Mouse (Mus musculus): ENCODE measurements around the gene Npc1l1. TPM values are rescaled to one million over a fixed set of nuclear protein-coding genes. Genes with fewer than 3 reads are reported as not detected.
A peak's percentile ranks its signal among the peaks of the same experiment; 100 is the strongest.
"Not testable (repeated sequence)": the region's sequence is repeated elsewhere in the genome, so short reads cannot be mapped to it uniquely, and the experiment has no call there.

The Npc1l1 gene
- polyA plus RNA-seq, 1 experiment from 2014 or later = 0.05 TPM

DNA sequence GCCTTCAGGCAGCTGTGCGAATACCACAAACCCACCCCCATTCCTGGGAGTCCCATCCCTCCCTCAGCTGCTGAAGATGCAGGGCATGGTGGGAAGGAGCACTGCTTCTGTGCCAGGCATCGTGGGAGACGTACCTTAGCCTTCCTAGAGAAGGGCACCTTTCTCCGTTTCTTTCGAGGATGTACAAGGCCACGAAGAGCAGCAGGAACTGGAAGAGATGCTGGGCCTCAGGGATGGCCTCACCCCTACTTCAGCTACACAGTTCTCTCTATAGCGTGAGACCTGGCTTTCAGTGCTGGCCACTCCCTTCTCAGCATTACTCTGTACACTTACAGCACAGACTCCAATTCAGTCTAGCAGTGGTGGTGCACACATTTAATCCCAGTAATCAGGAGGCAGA, 29.5 kb upstream of the Npc1l1 start:
- Histone ChIP-seq H3K9ac (ENCODE audit: low read depth, low read length) (no peak overlapping the region), H3K27me3 (ENCODE audit: control insufficient read depth, insufficient read depth, low read length) (no peaks in the 10 kb centered on the region), H3K36me3 (ENCODE audit: control insufficient read depth, insufficient read depth, low read length) (peaks cover 71% of the 10 kb centered on the region), H3K9me3 (ENCODE audit: control insufficient read depth, low read length) (no peaks in the 10 kb centered on the region), H3K4me1 (ENCODE audit: control insufficient read depth, insufficient read depth, low read length) (no peaks in the 10 kb centered on the region), H3K27ac (ENCODE audit: low read depth, low read length) (no peak overlapping the region), H3K4me2 (replicated peaks; ENCODE audit: low read depth, low read length) (no peak overlapping the region), H3K4me3 (ENCODE audit: low read length) (no peak overlapping the region)
- WGBS = 97% methylated on average over 7 of the region's 7 CpGs
- ATAC-seq (ENCODE audit: low FRiP score, low TSS enrichment) = no peak

DNA sequence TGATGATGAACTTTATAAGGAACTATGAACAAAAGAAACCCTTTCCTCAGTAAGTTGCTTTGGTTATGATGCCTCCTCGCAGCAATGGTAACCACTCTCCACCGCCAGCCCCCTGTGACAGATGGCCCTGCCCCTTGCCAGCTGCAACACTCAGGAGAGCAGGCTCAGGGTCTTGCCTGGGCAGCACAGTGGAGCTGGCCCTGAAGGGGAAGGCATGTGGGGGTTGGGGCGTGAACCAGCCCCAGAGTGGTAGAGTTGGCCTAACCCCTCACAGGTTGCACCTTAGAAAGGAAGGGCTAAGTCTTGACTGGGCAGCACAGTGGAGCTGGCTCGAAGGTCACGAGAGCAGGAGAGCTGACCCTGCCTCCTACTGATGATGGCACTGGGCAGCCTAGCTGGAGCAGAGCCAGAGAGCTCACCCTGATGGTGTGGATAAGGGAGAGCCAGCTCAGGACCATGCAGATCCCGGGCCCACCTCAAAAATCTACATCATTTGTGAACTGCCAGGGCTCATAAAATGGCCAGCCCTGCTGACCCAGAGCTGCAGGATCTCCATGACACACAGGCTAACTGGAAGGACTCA, 26.6 kb upstream of the Npc1l1 start:
- Histone ChIP-seq H3K4me2 (replicated peaks; ENCODE audit: low read depth, low read length) (no peak overlapping the region), H3K9ac (ENCODE audit: low read depth, low read length) (no peak overlapping the region), H3K36me3 (ENCODE audit: control insufficient read depth, insufficient read depth, low read length) (peaks cover 44% of the 10 kb centered on the region), H3K9me3 (ENCODE audit: control insufficient read depth, low read length) (no peaks in the 10 kb centered on the region), H3K4me3 (ENCODE audit: low read length) (no peak overlapping the region), H3K4me1 (ENCODE audit: control insufficient read depth, insufficient read depth, low read length) (no peaks in the 10 kb centered on the region), H3K27me3 (ENCODE audit: control insufficient read depth, insufficient read depth, low read length) (no peaks in the 10 kb centered on the region), H3K27ac (ENCODE audit: low read depth, low read length) (no peak overlapping the region)
- WGBS = 71% methylated on average over 6 of the region's 6 CpGs
- peak; percentile 50; the same call in 1 of the 2 replicates for ATAC-seq (ENCODE audit: low FRiP score, low TSS enrichment)

DNA sequence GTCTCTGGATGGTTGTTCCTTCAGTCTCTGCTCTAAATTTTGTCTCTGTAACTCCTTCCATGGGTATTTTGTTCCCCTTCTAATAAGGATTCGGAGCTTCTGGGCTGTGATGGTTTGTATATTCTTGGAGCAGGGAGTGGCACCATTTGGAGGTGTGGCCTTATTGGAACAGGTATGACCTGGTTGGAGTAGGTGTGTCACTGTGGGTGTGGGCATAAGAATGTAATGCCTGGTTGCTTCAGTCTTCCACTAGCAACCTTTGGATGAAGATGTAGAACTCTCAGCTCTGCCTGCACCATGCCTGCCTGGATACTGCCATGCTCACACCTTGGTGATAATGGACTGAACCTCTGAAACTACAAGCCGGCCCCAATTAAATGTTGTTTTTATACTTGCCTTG, 24.7 kb upstream of the Npc1l1 start:
- not testable (repeated sequence) for ATAC-seq (ENCODE audit: low FRiP score, low TSS enrichment); H3K9me3 ChIP-seq (ENCODE audit: control insufficient read depth, low read length); H3K9ac ChIP-seq (ENCODE audit: low read depth, low read length); H3K4me2 ChIP-seq (replicated peaks; ENCODE audit: low read depth, low read length); H3K27me3 ChIP-seq (ENCODE audit: control insufficient read depth, insufficient read depth, low read length); H3K4me3 ChIP-seq (ENCODE audit: low read length); H3K27ac ChIP-seq (ENCODE audit: low read depth, low read length); H3K4me1 ChIP-seq (ENCODE audit: control insufficient read depth, insufficient read depth, low read length)
- peaks cover 24% of the 10 kb centered on the region for H3K36me3 ChIP-seq (ENCODE audit: control insufficient read depth, insufficient read depth, low read length)
- WGBS = 81% methylated on average over 2 of the region's 2 CpGs

GRCm38 (mm10) chr11:6252824-6253223, 22.9 kb upstream of the Npc1l1 start:
- no peak overlapping the region for H3K27ac ChIP-seq (ENCODE audit: low read depth, low read length)
- 89% methylated on average over 4 of the region's 4 CpGs for WGBS
- ATAC-seq (ENCODE audit: low FRiP score, low TSS enrichment) = no peak
- H3K27me3 ChIP-seq (ENCODE audit: control insufficient read depth, insufficient read depth, low read length) = no peaks in the 10 kb centered on the region
- H3K9me3 ChIP-seq (ENCODE audit: control insufficient read depth, low read length) = no peaks in the 10 kb centered on the region
- peaks cover 6% of the 10 kb centered on the region for H3K36me3 ChIP-seq (ENCODE audit: control insufficient read depth, insufficient read depth, low read length)
- H3K9ac ChIP-seq (ENCODE audit: low read depth, low read length) = no peak overlapping the region
- no peak overlapping the region for H3K4me2 ChIP-seq (replicated peaks; ENCODE audit: low read depth, low read length)
- H3K4me3 ChIP-seq (ENCODE audit: low read length) = no peak overlapping the region
- H3K4me1 ChIP-seq (ENCODE audit: control insufficient read depth, insufficient read depth, low read length) = no peaks in the 10 kb centered on the region

- H3K4me3 ChIP-seq (ENCODE audit: low read length) = no peak overlapping the region
- no peaks in the 10 kb centered on the region for H3K9me3 ChIP-seq (ENCODE audit: control insufficient read depth, low read length)
- H3K27ac ChIP-seq (ENCODE audit: low read depth, low read length) = no peak overlapping the region
- no peaks in the 10 kb centered on the region for H3K4me1 ChIP-seq (ENCODE audit: control insufficient read depth, insufficient read depth, low read length)
- H3K9ac ChIP-seq (ENCODE audit: low read depth, low read length) = no peak overlapping the region
- H3K4me2 ChIP-seq (replicated peaks; ENCODE audit: low read depth, low read length) = no peak overlapping the region
- no peak for ATAC-seq (ENCODE audit: low FRiP score, low TSS enrichment)
- no peaks in the 10 kb centered on the region for H3K27me3 ChIP-seq (ENCODE audit: control insufficient read depth, insufficient read depth, low read length)
- WGBS = 97% methylated on average over 5 of the region's 5 CpGs
- peaks cover under 1% of the 10 kb centered on the region; the same call in 1 of the 2 replicates for H3K36me3 ChIP-seq (ENCODE audit: control insufficient read depth, insufficient read depth, low read length)
These were observed 22.3 kb upstream of the Npc1l1 start for GRCm38 (mm10) chr11:6252248-6252647.

GRCm38 (mm10) chr11:6244707-6245106, 14.8 kb upstream of the Npc1l1 start:
- ATAC-seq (ENCODE audit: low FRiP score, low TSS enrichment) = no peak
- Histone ChIP-seq H3K4me2 (replicated peaks; ENCODE audit: low read depth, low read length) (no peak overlapping the region), H3K27ac (ENCODE audit: low read depth, low read length) (no peak overlapping the region), H3K9me3 (ENCODE audit: control insufficient read depth, low read length) (no peaks in the 10 kb centered on the region), H3K4me3 (ENCODE audit: low read length) (no peak overlapping the region), H3K4me1 (ENCODE audit: control insufficient read depth, insufficient read depth, low read length) (no peaks in the 10 kb centered on the region), H3K36me3 (ENCODE audit: control insufficient read depth, insufficient read depth, low read length) (no peaks in the 10 kb centered on the region), H3K9ac (ENCODE audit: low read depth, low read length) (no peak overlapping the region), H3K27me3 (ENCODE audit: control insufficient read depth, insufficient read depth, low read length) (no peaks in the 10 kb centered on the region)
- 58% methylated on average over 19 of the region's 19 CpGs for WGBS

DNA sequence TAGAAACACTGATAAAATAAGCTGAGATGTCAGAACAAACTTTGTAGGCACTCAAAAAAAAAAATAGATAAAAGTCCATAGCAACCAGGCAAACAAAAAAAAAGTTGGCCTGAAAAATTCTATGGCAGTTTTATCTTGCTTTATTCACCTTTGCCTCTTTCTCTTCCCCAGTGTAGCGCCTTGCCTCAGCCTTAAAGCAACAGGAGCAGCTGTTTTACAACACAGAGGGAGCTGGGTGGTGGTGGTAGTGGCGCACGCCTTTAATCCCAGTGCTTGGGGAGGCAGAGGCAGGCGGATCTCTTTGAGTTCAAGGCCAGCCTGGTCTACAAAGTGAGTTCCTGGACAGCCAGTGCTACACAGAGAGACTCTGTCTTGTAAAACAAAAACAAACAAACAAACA, 3.1 kb upstream of the Npc1l1 start:
- H3K9ac ChIP-seq (ENCODE audit: low read depth, low read length) = no peak overlapping the region
- no peaks in the 10 kb centered on the region for H3K4me1 ChIP-seq (ENCODE audit: control insufficient read depth, insufficient read depth, low read length)
- 86% methylated on average over 4 of the region's 4 CpGs for WGBS
- no peaks in the 10 kb centered on the region for H3K36me3 ChIP-seq (ENCODE audit: control insufficient read depth, insufficient read depth, low read length)
- ATAC-seq (ENCODE audit: low FRiP score, low TSS enrichment) = no peak
- H3K27ac ChIP-seq (ENCODE audit: low read depth, low read length) = no peak overlapping the region
- no peaks in the 10 kb centered on the region for H3K27me3 ChIP-seq (ENCODE audit: control insufficient read depth, insufficient read depth, low read length)
- no peak overlapping the region for H3K4me2 ChIP-seq (replicated peaks; ENCODE audit: low read depth, low read length)
- H3K4me3 ChIP-seq (ENCODE audit: low read length) = no peak overlapping the region
- H3K9me3 ChIP-seq (ENCODE audit: control insufficient read depth, low read length) = peaks cover 12% of the 10 kb centered on the region

DNA sequence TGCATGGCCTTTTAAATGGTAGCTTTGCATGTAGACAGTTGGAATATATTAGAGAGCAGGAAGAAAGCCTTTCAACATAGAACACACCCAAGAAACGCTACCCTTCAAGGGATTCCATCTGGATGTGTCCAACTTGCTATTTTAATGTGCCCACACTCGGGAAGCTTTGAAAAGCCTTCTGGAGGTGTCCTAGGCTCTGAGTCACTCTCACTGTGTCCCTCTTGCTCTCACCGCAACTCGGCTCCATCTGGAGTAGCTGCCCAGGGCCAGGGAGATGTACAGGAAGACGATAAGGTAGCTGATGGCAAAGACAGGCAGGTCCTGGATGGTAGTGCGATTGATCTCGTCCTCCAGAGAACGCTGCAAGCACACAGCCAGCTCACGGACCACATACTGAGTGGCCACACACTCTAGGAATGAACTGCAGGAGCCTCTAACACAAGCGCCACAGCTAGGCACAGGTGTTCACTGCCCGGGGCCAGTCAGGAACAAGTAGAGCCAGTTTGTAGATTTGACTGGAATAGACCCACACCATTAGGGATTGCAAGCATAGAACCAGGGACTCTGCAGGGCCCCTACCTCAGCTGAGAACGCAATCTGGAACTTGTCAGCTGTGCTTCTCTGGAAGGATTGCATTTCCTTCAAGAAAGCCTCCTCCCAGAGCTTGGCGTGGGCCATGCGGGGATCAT, 5.3 kb downstream of the Npc1l1 start:
- Histone ChIP-seq H3K4me2 (replicated peaks; ENCODE audit: low read depth, low read length) (no peak overlapping the region), H3K9me3 (ENCODE audit: control insufficient read depth, low read length) (no peaks in the 10 kb centered on the region), H3K36me3 (ENCODE audit: control insufficient read depth, insufficient read depth, low read length) (no peaks in the 10 kb centered on the region), H3K4me3 (ENCODE audit: low read length) (no peak overlapping the region), H3K27ac (ENCODE audit: low read depth, low read length) (no peak overlapping the region), H3K4me1 (ENCODE audit: control insufficient read depth, insufficient read depth, low read length) (no peaks in the 10 kb centered on the region), H3K9ac (ENCODE audit: low read depth, low read length) (no peak overlapping the region), H3K27me3 (ENCODE audit: control insufficient read depth, insufficient read depth, low read length) (no peaks in the 10 kb centered on the region)
- 69% methylated on average over 14 of the region's 14 CpGs for WGBS
- ATAC-seq (ENCODE audit: low FRiP score, low TSS enrichment) = 0 out of 2 replicates have a peak, but pooled peaks have one; percentile 55

DNA sequence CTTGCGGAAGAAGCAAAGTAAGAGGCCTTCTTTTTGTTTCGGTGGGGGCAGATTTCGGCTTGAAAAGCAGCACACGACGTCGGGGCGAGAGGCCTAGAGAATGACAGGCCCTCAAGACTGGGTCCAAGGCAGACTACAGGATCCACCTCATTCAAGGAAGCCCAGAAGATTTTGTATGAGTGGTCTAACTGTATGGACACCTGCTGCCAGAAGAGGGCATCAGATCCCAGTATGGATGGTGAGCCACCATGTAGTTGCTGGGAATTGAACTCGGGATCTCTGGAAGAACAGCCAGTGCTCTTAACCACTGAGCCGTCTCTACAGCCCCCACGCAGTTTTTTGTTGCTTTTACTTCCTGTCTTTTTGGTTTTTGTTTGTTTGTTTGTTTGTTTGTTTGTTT, 7.8 kb downstream of the Npc1l1 start:
- H3K9me3 ChIP-seq (ENCODE audit: control insufficient read depth, low read length) = no peaks in the 10 kb centered on the region
- 92% methylated on average over 10 of the region's 10 CpGs for WGBS
- no peak overlapping the region for H3K27ac ChIP-seq (ENCODE audit: low read depth, low read length)
- no peaks in the 10 kb centered on the region for H3K27me3 ChIP-seq (ENCODE audit: control insufficient read depth, insufficient read depth, low read length)
- H3K4me2 ChIP-seq (replicated peaks; ENCODE audit: low read depth, low read length) = no peak overlapping the region
- no peak overlapping the region for H3K9ac ChIP-seq (ENCODE audit: low read depth, low read length)
- no peaks in the 10 kb centered on the region for H3K36me3 ChIP-seq (ENCODE audit: control insufficient read depth, insufficient read depth, low read length)
- H3K4me1 ChIP-seq (ENCODE audit: control insufficient read depth, insufficient read depth, low read length) = no peaks in the 10 kb centered on the region
- no peak for ATAC-seq (ENCODE audit: low FRiP score, low TSS enrichment)
- no peak overlapping the region for H3K4me3 ChIP-seq (ENCODE audit: low read length)
